Mouse (Mus musculus): ENCODE measurements around the gene Srd5a1. TPM values are rescaled to one million over a fixed set of nuclear protein-coding genes. Genes with fewer than 3 reads are reported as not detected.
"Not testable (repeated sequence)": the region's sequence is repeated elsewhere in the genome, so short reads cannot be mapped to it uniquely, and the experiment has no call there.

Srd5a1 gene
- polyA plus RNA-seq, 1 experiment from 2014 or later = 24.5 TPM

DNA sequence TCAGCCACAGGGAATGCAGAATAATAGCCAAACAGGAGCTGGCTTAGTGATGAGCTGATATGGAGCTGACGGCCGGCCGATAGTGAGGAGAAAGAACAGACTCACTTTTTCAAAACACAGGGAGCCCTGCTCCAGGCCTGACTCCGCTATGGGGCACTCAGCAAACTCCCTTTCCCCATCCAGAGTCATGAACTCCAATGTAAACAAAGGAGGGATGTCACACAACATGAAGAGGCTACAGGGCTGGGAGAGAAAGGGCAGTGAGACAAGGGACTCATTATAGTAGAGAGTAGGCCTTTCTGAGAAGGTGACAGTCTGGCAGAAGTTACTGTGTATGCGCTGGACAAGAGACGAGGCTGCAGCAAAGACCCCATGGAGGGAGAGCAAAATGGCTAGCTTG is 23.0 kb downstream of the Srd5a1 start:
- H3K27ac ChIP-seq = no peak overlapping the region
- H3K9ac ChIP-seq = no peak overlapping the region
- no peak overlapping the region for H3K4me3 ChIP-seq
- ATAC-seq (ENCODE audit: low FRiP score) = no peak
- H3K27me3 ChIP-seq = no peaks in the 10 kb centered on the region
- H3K4me2 ChIP-seq = no peak overlapping the region
- no peaks in the 10 kb centered on the region for H3K9me3 ChIP-seq
- no peaks in the 10 kb centered on the region; the same call in 1 of the 2 replicates for H3K36me3 ChIP-seq
- H3K4me1 ChIP-seq (replicated peaks) = no peaks in the 10 kb centered on the region
- WGBS = 64% methylated on average over 6 of the region's 6 CpGs

- ATAC-seq (ENCODE audit: low FRiP score) = no peak
- 84% methylated on average over 3 of the region's 3 CpGs for WGBS
- no peaks in the 10 kb centered on the region; the same call in 1 of the 2 replicates for H3K36me3 ChIP-seq
- H3K4me3 ChIP-seq = no peak overlapping the region
- H3K4me2 ChIP-seq = no peak overlapping the region
- H3K4me1 ChIP-seq (replicated peaks) = no peaks in the 10 kb centered on the region
- H3K9ac ChIP-seq = no peak overlapping the region
- no peaks in the 10 kb centered on the region for H3K27me3 ChIP-seq
- H3K9me3 ChIP-seq = no peaks in the 10 kb centered on the region
- H3K27ac ChIP-seq = no peak overlapping the region
Measured at GRCm38 (mm10) chr13:69587849-69588248, 23.4 kb downstream of the Srd5a1 start.

DNA sequence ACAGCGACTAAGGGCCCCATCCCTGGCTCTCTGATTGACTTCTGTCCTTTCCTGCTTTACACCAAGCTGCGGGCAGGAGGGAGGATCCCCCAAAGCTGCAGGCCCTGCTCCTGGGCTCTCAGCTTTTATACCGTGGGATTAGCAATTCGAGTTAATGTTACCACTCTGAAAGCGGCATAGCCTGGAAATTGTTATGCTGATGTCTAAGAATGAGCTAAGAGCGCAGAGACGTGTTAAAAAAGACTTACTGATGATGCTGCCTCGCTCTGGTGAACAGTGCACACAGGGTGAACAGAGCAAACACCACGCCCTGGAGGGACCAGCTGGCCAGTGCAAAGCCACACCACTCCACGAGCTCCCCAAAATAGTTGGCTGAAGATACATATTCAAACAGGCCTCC is 24.9 kb downstream of the Srd5a1 start:
- ATAC-seq (ENCODE audit: low FRiP score) = no peak
- H3K36me3 ChIP-seq = no peaks in the 10 kb centered on the region; the same call in 1 of the 2 replicates
- no peaks in the 10 kb centered on the region for H3K27me3 ChIP-seq
- no peak overlapping the region for H3K4me2 ChIP-seq
- 63% methylated on average over 10 of the region's 10 CpGs for WGBS
- H3K4me1 ChIP-seq (replicated peaks) = no peaks in the 10 kb centered on the region
- no peak overlapping the region for H3K4me3 ChIP-seq
- H3K9ac ChIP-seq = no peak overlapping the region
- H3K9me3 ChIP-seq = no peaks in the 10 kb centered on the region
- no peak overlapping the region for H3K27ac ChIP-seq

DNA sequence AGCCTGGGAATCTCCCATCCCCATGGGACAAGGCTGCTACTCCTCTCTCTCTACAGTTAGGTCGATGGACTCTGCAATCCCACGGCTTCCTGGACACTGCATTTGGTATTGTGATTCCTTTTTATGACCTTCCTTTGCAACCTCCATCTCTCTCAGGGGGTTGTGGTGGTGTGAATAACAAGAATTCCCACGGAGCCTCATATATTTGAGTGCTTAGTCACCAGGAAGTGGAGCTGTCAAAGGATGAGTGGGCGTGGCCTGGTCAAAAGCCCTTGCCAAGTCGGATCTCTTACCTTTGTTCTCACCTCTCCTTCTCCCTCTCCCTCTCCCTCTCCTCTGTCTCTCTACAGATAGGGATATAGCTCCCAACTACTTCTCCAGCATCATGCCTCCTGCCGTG is 25.4 kb downstream of the Srd5a1 start:
- Histone ChIP-seq H3K27ac (no peak overlapping the region), H3K4me1 (replicated peaks) (no peaks in the 10 kb centered on the region), H3K4me3 (no peak overlapping the region), H3K27me3 (no peaks in the 10 kb centered on the region), H3K9ac (no peak overlapping the region), H3K9me3 (no peaks in the 10 kb centered on the region), H3K4me2 (no peak overlapping the region), H3K36me3 (no peaks in the 10 kb centered on the region; the same call in 1 of the 2 replicates)
- WGBS = 64% methylated on average over 6 of the region's 6 CpGs
- ATAC-seq (ENCODE audit: low FRiP score) = no peak

DNA sequence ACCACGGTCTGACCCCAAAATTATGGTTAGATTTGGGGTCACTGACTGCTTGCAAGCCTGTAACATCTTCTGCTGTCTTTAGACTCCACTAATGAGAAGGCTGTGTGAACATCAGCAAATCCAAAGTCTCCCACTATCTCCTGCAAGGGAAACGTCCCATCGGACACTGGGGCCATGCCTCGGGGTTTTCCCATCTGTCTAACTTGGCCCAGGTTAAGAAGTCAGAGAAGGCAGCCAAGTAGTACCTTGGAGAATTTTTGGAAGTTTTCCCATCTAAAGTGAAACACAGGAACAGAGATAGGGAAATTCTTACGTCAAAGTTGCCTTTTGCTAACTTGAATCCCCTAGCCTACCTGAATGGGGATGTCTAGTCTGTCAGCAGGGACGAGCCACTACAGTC is 27.7 kb downstream of the Srd5a1 start:
- no peak overlapping the region for H3K4me3 ChIP-seq
- no peaks in the 10 kb centered on the region for H3K9me3 ChIP-seq
- 92% methylated on average over 6 of the region's 6 CpGs for WGBS
- no peaks in the 10 kb centered on the region for H3K27me3 ChIP-seq
- no peak overlapping the region for H3K9ac ChIP-seq
- H3K4me1 ChIP-seq (replicated peaks) = no peaks in the 10 kb centered on the region
- no peak overlapping the region for H3K27ac ChIP-seq
- H3K36me3 ChIP-seq = no peaks in the 10 kb centered on the region
- no peak for ATAC-seq (ENCODE audit: low FRiP score)
- no peak overlapping the region for H3K4me2 ChIP-seq

GRCm38 (mm10) chr13:69582411-69582810 is 28.8 kb downstream of the Srd5a1 start:
- no peaks in the 10 kb centered on the region for H3K4me1 ChIP-seq (replicated peaks)
- H3K4me2 ChIP-seq = no peak overlapping the region
- H3K9me3 ChIP-seq = no peaks in the 10 kb centered on the region
- 87% methylated on average over 6 of the region's 6 CpGs for WGBS
- H3K9ac ChIP-seq = no peak overlapping the region
- no peaks in the 10 kb centered on the region for H3K27me3 ChIP-seq
- no peak for ATAC-seq (ENCODE audit: low FRiP score)
- no peak overlapping the region for H3K4me3 ChIP-seq
- H3K27ac ChIP-seq = no peak overlapping the region
- H3K36me3 ChIP-seq = no peaks in the 10 kb centered on the region

GRCm38 (mm10) chr13:69577181-69577834 is 33.9 kb downstream of the Srd5a1 start:
- H3K4me3 ChIP-seq = no peak overlapping the region
- no peaks in the 10 kb centered on the region for H3K36me3 ChIP-seq
- H3K4me1 ChIP-seq (replicated peaks) = no peaks in the 10 kb centered on the region
- no peak for ATAC-seq (ENCODE audit: low FRiP score)
- H3K27me3 ChIP-seq = no peaks in the 10 kb centered on the region
- no peak overlapping the region for H3K9ac ChIP-seq
- WGBS = 89% methylated on average over 16 of the region's 16 CpGs
- H3K27ac ChIP-seq = no peak overlapping the region
- no peaks in the 10 kb centered on the region for H3K9me3 ChIP-seq
- H3K4me2 ChIP-seq = no peak overlapping the region

DNA sequence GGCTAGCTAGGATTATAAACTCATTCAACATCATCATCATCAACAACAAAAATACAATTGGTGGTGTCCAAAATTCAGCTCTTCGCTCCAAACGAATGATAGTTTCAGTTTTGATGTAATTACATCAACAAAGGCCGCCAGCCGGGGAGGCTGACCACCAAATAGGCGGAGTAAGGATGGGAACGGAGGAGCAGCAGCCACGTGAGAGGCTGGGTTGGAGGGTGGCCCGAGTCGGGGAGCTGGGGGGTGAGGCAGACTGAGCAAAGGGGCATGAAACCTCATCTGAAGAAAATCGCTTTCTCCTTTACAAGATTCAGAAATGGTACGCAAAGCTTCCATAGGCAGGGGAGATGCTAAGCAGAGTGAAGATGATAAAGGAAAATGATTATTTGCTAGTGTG is 34.6 kb downstream of the Srd5a1 start:
- Histone ChIP-seq H3K27ac (no peak overlapping the region), H3K4me3 (no peak overlapping the region), H3K27me3 (no peaks in the 10 kb centered on the region), H3K4me2 (no peak overlapping the region), H3K4me1 (replicated peaks) (no peaks in the 10 kb centered on the region), H3K36me3 (no peaks in the 10 kb centered on the region), H3K9ac (no peak overlapping the region), H3K9me3 (no peaks in the 10 kb centered on the region)
- no peak for ATAC-seq (ENCODE audit: low FRiP score)
- 68% methylated on average over 11 of the region's 11 CpGs for WGBS

GRCm38 (mm10) chr13:69572594-69572993 is 38.6 kb downstream of the Srd5a1 start:
- Histone ChIP-seq H3K9ac (no peak overlapping the region), H3K27ac (no peak overlapping the region), H3K4me1 (replicated peaks) (no peaks in the 10 kb centered on the region), H3K36me3 (no peaks in the 10 kb centered on the region), H3K27me3 (no peaks in the 10 kb centered on the region), H3K4me2 (no peak overlapping the region), H3K4me3 (no peak overlapping the region), H3K9me3 (no peaks in the 10 kb centered on the region)
- ATAC-seq (ENCODE audit: low FRiP score) = no peak
- WGBS = 94% methylated on average over 3 of the region's 3 CpGs

DNA sequence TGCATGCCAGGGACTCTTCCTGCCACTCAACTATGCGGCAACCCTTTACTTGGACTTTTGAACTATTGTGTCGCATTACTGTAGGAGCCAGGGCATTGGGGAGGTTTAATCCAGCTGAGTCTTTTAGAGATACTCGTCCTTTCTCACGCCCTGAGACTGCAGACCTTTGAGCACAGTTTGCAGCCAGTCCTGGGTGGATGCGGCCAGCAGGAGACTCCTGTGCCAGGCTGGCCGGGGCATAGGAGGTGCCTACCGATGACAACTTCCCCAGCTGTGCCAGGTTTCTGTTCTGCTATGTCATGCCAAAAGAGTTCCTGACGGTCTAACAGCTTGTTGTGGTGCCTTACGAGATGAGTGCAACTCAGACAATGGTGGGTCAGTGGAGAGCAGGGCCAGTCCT is 42.0 kb downstream of the Srd5a1 start:
- H3K9me3 ChIP-seq = no peaks in the 10 kb centered on the region
- H3K27ac ChIP-seq = no peak overlapping the region
- ATAC-seq (ENCODE audit: low FRiP score) = no peak
- 85% methylated on average over 9 of the region's 9 CpGs for WGBS
- no peaks in the 10 kb centered on the region for H3K27me3 ChIP-seq
- no peaks in the 10 kb centered on the region for H3K4me1 ChIP-seq (replicated peaks)
- H3K4me2 ChIP-seq = no peak overlapping the region
- H3K36me3 ChIP-seq = no peaks in the 10 kb centered on the region
- H3K4me3 ChIP-seq = no peak overlapping the region
- H3K9ac ChIP-seq = no peak overlapping the region

DNA sequence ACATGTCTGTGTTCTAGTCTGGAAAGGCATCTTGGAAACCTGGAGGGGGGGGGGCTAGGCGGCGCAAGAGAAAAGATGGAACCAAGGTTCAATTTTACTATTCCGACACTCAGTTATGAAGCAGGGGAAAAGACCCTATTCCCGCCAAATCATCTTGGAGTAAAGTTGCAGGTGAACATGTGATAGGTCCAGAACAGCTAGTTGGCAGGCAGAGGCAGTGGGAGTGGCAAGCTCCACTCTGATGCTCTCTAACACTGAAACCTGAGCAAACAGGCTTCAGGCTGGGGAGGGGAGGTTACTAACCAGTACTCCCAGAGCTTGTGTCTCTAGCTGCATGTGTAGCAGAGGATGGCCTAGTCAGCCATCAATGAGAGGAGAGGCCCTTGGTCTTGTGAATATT is 45.8 kb downstream of the Srd5a1 start:
- not testable (repeated sequence) for H3K4me1 ChIP-seq (replicated peaks); H3K9ac ChIP-seq; H3K4me2 ChIP-seq; ATAC-seq (ENCODE audit: low FRiP score); H3K36me3 ChIP-seq; H3K27ac ChIP-seq; H3K9me3 ChIP-seq; H3K4me3 ChIP-seq; H3K27me3 ChIP-seq
- WGBS = 90% methylated on average over 4 of the region's 4 CpGs

GRCm38 (mm10) chr13:69564573-69564972 is 46.7 kb downstream of the Srd5a1 start:
- no peak overlapping the region for H3K27ac ChIP-seq
- no peaks in the 10 kb centered on the region for H3K27me3 ChIP-seq
- H3K9me3 ChIP-seq = no peaks in the 10 kb centered on the region
- H3K4me1 ChIP-seq (replicated peaks) = peaks cover 2% of the 10 kb centered on the region; the same call in 1 of the 2 replicates
- H3K9ac ChIP-seq = no peak overlapping the region
- no peaks in the 10 kb centered on the region for H3K36me3 ChIP-seq
- H3K4me2 ChIP-seq = no peak overlapping the region
- no peak for ATAC-seq (ENCODE audit: low FRiP score)
- H3K4me3 ChIP-seq = no peak overlapping the region

DNA sequence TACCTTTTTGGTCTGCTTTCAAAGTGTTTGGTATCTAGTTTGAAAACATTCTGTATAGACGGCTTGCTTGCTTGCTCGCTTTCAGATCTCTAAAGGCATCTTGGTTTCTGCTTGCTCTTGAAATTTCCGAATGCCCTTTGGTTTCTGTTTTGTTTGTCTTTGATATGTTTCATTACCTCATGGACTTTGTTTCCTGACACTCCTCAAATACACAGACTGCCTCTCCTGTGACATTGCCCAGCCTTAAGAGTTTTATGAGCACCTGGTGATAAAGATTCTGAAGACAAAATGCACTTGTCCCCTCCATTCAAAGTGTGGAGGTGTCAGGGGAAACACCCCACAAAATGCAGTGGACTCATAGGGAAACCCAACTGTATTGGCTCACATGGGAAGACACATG is 47.3 kb downstream of the Srd5a1 start:
- Histone ChIP-seq H3K36me3 (no peaks in the 10 kb centered on the region), H3K9me3 (no peaks in the 10 kb centered on the region), H3K4me3 (no peak overlapping the region), H3K27me3 (no peaks in the 10 kb centered on the region), H3K4me2 (no peak overlapping the region), H3K27ac (no peak overlapping the region), H3K9ac (no peak overlapping the region), H3K4me1 (replicated peaks) (peaks cover 8% of the 10 kb centered on the region)
- no peak for ATAC-seq (ENCODE audit: low FRiP score)
- WGBS = 95% methylated on average over 3 of the region's 3 CpGs
